Mouse (Mus musculus) myocyte (in vitro differentiated cells): ENCODE data around the gene Car5a. TPM values are rescaled to one million over a fixed set of nuclear protein-coding genes. Genes with fewer than 3 reads are reported as not detected.

ENCODE experiments used
- H3K27me3 ChIP-seq: one replicate; pipeline ENCODE4 v1.6.1; 2011; ENCODE audit not compliant: control insufficient read depth, insufficient read depth, insufficient read length
- H3K36me3 ChIP-seq: one replicate; pipeline ENCODE4 v1.6.1; 2011; ENCODE audit not compliant: control insufficient read depth, insufficient read depth
- H3K4me2 ChIP-seq: one replicate; pipeline ENCODE4 v1.6.1; 2011; ENCODE audit warnings: low read depth, control low read depth
- H3K4me3 ChIP-seq: one replicate; pipeline ENCODE4 v1.5.1; 2011; ENCODE audit warnings: mild to moderate bottlenecking, control low read depth, moderate library complexity
- H3K79me2 ChIP-seq: one replicate; pipeline ENCODE4 v1.6.1; 2011; ENCODE audit not compliant: control insufficient read depth, insufficient read depth
- H3ac ChIP-seq: one replicate; pipeline ENCODE4 v1.6.1; 2011; ENCODE audit not compliant: control insufficient read depth, insufficient read length
- CEBPB ChIP-seq: IDR thresholded peaks from 2 replicates; pipeline ENCODE4 v1.6.1; 2011; ENCODE audit warnings: mild to moderate bottlenecking, moderate library complexity; ENCODE audit not compliant: poor library complexity, insufficient read depth, severe bottlenecking
- E2F4 ChIP-seq: IDR thresholded peaks from one replicate; pipeline ENCODE4 v1.6.1; 2011; ENCODE audit warnings: mild to moderate bottlenecking, control low read depth, moderate library complexity; ENCODE audit not compliant: insufficient read depth
- MAX ChIP-seq: IDR thresholded peaks from one replicate; pipeline ENCODE4 v1.6.1; 2011; ENCODE audit warnings: low read depth, mild to moderate bottlenecking, control low read depth
- MYOD1 ChIP-seq, 3 experiments: IDR thresholded peaks; one replicate each; pipeline ENCODE4 v1.6.1; 2011; ENCODE audit warnings: control low read depth in 2 of 3, low read depth in 2 of 3, mild to moderate bottlenecking in 2 of 3, moderate library complexity in 1 of 3; ENCODE audit not compliant: insufficient read length in 2 of 3, control insufficient read depth in 1 of 3
- MYOG ChIP-seq, 3 experiments: IDR thresholded peaks; one replicate each; pipeline ENCODE4 v1.6.1; 2011; ENCODE audit warnings: control low read depth in 2 of 3, low read depth in 2 of 3, mild to moderate bottlenecking in 2 of 3; ENCODE audit not compliant: insufficient read length in 2 of 3, control insufficient read depth in 1 of 3, insufficient read depth in 1 of 3
- POLR2A ChIP-seq: IDR thresholded peaks from one replicate; pipeline ENCODE4 v1.6.1; 2011; ENCODE audit warnings: low read depth, mild to moderate bottlenecking, control low read depth, moderate library complexity; ENCODE audit not compliant: insufficient read length
- POLR2AphosphoS2 ChIP-seq: IDR thresholded peaks from one replicate; pipeline ENCODE4 v1.6.1; 2011; ENCODE audit warnings: low read depth, control low read depth; ENCODE audit not compliant: insufficient read length
- REST ChIP-seq: IDR thresholded peaks from one replicate; pipeline ENCODE4 v1.6.1; 2011; ENCODE audit warnings: mild to moderate bottlenecking, control low read depth, moderate library complexity; ENCODE audit not compliant: insufficient read depth, insufficient read length
- SRF ChIP-seq: IDR thresholded peaks from one replicate; pipeline ENCODE4 v1.6.1; 2011; ENCODE audit warnings: low read depth; ENCODE audit not compliant: control insufficient read depth, insufficient read length
- TCF12 ChIP-seq: IDR thresholded peaks from one replicate; pipeline ENCODE4 v1.6.1; 2011; ENCODE audit warnings: mild to moderate bottlenecking, control low read depth; ENCODE audit not compliant: poor library complexity, insufficient read depth, severe bottlenecking
- TCF3 ChIP-seq: IDR thresholded peaks from one replicate; pipeline ENCODE4 v1.6.1; 2011; ENCODE audit warnings: low read depth, control low read depth; ENCODE audit not compliant: insufficient read length
- USF1 ChIP-seq: IDR thresholded peaks from one replicate; pipeline ENCODE4 v1.6.1; 2011; ENCODE audit warnings: low read depth, mild to moderate bottlenecking, control low read depth, moderate library complexity
- polyA plus RNA-seq: library from polyadenylated mRNA; unstranded; fragments of >200 nt; fragmentation: generic; extraction: Trizol; gene quantifications from one replicate; pipeline ENCODE4 v1.2.1, GENCODE M21; 2012; ENCODE audit warnings: missing spikeins

Car5a gene
- polyA plus RNA-seq, 1 experiment, result not detected

- Histone ChIP-seq H3K79me2 (peaks cover 38% of the 10 kb centered on the region), H3K4me2 (peak overlapping the region; percentile 91), H3ac (peak overlapping the region; percentile 55), H3K36me3 (peaks cover 18% of the 10 kb centered on the region), H3K27me3 (no peaks in the 10 kb centered on the region), H3K4me3 (peak overlapping the region; percentile 100)
- TF ChIP-seq MYOG (IDR thresholded peaks at IDR 0.05; ENCODE audit: control insufficient read depth in 1 of 3, insufficient read depth in 1 of 3, insufficient read length in 2 of 3, low read depth in 2 of 3) (peak in 1 of 3 experiments; percentile 22), POLR2A (peak; percentile 22), TCF12 (no peak)
Observed at GRCm38 (mm10) chr8:121908378-121909147, 36.1 kb downstream of the Car5a start.

DNA sequence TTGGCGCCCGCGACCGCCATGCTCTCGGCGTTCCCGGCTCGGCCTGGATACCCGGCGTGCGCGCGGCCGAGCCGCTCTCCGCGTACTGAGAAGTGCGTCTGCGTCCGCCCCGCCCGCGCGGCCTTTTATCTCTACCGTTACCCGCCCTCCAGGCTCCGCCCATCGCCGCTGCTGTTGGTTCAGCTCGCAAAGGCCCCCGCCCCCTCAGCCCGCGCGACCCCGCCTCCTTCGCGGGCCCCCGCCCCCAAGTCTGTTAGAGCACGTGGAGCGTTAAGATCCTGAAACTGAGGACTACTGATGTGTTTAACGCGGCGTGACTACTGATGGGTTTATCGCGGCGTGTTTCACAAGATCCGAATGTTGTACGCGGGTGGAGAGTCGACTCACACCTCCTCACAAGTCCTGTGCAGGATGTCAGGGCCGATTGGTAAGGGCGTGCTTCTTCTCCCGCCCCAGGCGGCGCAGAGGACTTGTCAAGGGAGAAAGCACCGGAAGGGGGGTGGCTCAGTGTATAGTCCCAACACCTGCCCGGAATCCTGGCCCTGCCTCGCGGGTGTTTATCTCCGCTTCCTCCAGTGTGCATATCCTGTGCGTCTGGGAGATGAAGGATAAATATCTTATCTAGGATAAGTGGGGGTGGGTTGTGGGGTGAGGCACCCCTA, 37.0 kb downstream of the Car5a start, which contains the start of gene Slc7a5:
Slc7a5 (minus strand) TSS at position 108 of the 662 bp plus-strand sequence.
- Histone ChIP-seq H3K79me2 (peaks cover 47% of the 10 kb centered on the region), H3K4me3 (peak within 1 kb of the TSS; percentile 100), H3ac (peak within 1 kb of the TSS; percentile 55), H3K27me3 (no peaks in the 10 kb centered on the region), H3K36me3 (peaks cover 18% of the 10 kb centered on the region), H3K4me2 (peak within 1 kb of the TSS; percentile 94)
- TF ChIP-seq TCF3, result no peak
- no peak for TF ChIP-seq TCF12
- peak; percentile 97 for TF ChIP-seq POLR2AphosphoS2
- TF ChIP-seq MYOD1 (IDR thresholded peaks at IDR 0.05; ENCODE audit: control insufficient read depth in 1 of 3, insufficient read length in 2 of 3, low read depth in 2 of 3), result no peak
- TF ChIP-seq E2F4, result no peak
- TF ChIP-seq CEBPB, result no peak
- no peak for TF ChIP-seq MYOG (IDR thresholded peaks at IDR 0.05; ENCODE audit: control insufficient read depth in 1 of 3, insufficient read depth in 1 of 3, insufficient read length in 2 of 3, low read depth in 2 of 3)
- peak; percentile 55 for TF ChIP-seq USF1
- no peak for TF ChIP-seq REST
- peak; percentile 93 for TF ChIP-seq POLR2A
- TF ChIP-seq SRF, result no peak
- peak; percentile 89 for TF ChIP-seq MAX

GRCm38 (mm10) chr8:121906542-121907512, 37.9 kb downstream of the Car5a start:
- peak overlapping the region; percentile 100 for H3K4me3 ChIP-seq
- H3K79me2 ChIP-seq, result peaks cover 51% of the 10 kb centered on the region
- no peaks in the 10 kb centered on the region for H3K27me3 ChIP-seq
- peak overlapping the region; percentile 94 for H3K4me2 ChIP-seq
- peaks cover 18% of the 10 kb centered on the region for H3K36me3 ChIP-seq
- TF ChIP-seq MAX, result peak; percentile 37
- TF ChIP-seq USF1, result peak; percentile 44
- TF ChIP-seq E2F4, result no peak
- H3ac ChIP-seq, result peak overlapping the region; percentile 55

DNA sequence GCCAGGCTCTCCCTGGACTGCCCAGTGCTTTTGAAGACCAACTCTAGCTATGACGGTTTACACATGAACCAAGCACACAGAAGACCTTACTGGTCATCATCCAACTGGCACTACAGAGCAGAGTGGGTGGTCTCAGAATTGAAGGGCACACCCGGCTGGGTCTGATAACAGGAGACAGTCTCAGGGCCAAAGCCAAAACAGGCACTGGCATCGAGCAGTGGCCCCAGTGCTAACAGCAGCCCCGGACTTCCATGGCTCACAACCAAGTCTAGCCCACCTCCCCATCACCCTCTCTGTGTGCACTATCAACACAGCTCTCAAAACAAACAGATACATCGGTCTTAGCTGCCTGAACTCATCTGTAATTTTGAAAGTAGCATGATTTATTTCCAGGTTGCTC, 38.8 kb downstream of the Car5a start:
- Histone ChIP-seq H3ac (peak overlapping the region; percentile 55), H3K27me3 (no peaks in the 10 kb centered on the region), H3K36me3 (peaks cover 23% of the 10 kb centered on the region), H3K4me3 (peak overlapping the region; percentile 100), H3K4me2 (peak overlapping the region; percentile 94), H3K79me2 (peaks cover 59% of the 10 kb centered on the region)
- no peak for TF ChIP-seq REST
- no peak for TF ChIP-seq TCF3
- no peak for TF ChIP-seq CEBPB
- peak; percentile 53 for TF ChIP-seq POLR2AphosphoS2

DNA sequence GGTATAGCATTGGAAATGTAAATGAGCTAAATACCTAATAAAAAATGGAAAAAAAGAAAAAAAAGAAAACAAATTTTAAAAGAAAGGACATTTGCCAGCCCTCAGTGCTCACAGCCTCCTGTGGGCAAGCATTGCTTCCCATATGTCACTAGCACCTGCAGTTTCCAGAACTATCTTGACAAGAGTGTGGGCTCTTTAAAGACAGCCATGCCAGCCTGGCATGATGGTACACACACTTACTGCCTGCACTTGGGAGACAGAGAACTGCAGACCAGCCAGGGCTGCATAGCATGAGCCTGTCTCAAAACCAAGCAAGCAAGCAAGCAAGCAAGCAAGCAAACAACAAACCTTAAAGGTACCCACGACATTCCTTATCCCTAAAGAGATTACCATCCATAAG, 39.3 kb downstream of the Car5a start:
- peak overlapping the region; percentile 55 for H3ac ChIP-seq
- H3K4me3 ChIP-seq, result peak overlapping the region; percentile 100
- H3K79me2 ChIP-seq, result peaks cover 63% of the 10 kb centered on the region
- H3K27me3 ChIP-seq, result no peaks in the 10 kb centered on the region
- H3K4me2 ChIP-seq, result peak overlapping the region; percentile 94
- H3K36me3 ChIP-seq, result peaks cover 26% of the 10 kb centered on the region
- no peak for TF ChIP-seq USF1
- TF ChIP-seq POLR2A, result no peak
- no peak for TF ChIP-seq REST
- no peak for TF ChIP-seq POLR2AphosphoS2
- no peak for TF ChIP-seq E2F4
- TF ChIP-seq CEBPB, result no peak
- TF ChIP-seq MYOD1 (IDR thresholded peaks at IDR 0.05; ENCODE audit: control insufficient read depth in 1 of 3, insufficient read length in 2 of 3, low read depth in 2 of 3), result no peak
- no peak for TF ChIP-seq MYOG (IDR thresholded peaks at IDR 0.05; ENCODE audit: control insufficient read depth in 1 of 3, insufficient read depth in 1 of 3, insufficient read length in 2 of 3, low read depth in 2 of 3)
- TF ChIP-seq TCF3, result no peak
